Mouse (Mus musculus): ENCODE data around the gene Ispd. TPM values are rescaled to one million over a fixed set of nuclear protein-coding genes. Genes with fewer than 3 reads are reported as not detected.

Gene Ispd
- polyA plus RNA-seq, 1 experiment = 0.91 TPM

- TF ChIP-seq CTCF (IDR thresholded peaks at IDR 0.05; ENCODE audit: extremely low read depth, insufficient read length, insufficient replicate concordance, low read depth, low read length) (no peak), POLR2A (IDR thresholded peaks at IDR 0.05; ENCODE audit: low read depth, low read length) (no peak)
- Histone ChIP-seq H3K4me1 (ENCODE audit: control insufficient read depth, insufficient read depth, insufficient read length, low read length) (peaks cover 2% of the 10 kb centered on the region; the same call in 1 of the 2 replicates), H3K36me3 (ENCODE audit: control insufficient read depth, insufficient read depth, low read length) (no peaks in the 10 kb centered on the region), H3K4me3 (ENCODE audit: low read depth, low read length) (no peak overlapping the region), H3K27me3 (ENCODE audit: control insufficient read depth, insufficient read depth, low read length) (no peaks in the 10 kb centered on the region), H3K27ac (ENCODE audit: insufficient read depth, low read depth, low read length) (no peak overlapping the region)
- 68% methylated on average over 6 of the region's 6 CpGs for WGBS
These were observed 341.5 kb downstream of the Ispd start for GRCm38 (mm10) chr12:36722754-36723153.

GRCm38 (mm10) chr12:36723302-36723701 is 342.1 kb downstream of the Ispd start:
- 74% methylated on average over 3 of the region's 3 CpGs for WGBS
- no peak overlapping the region for H3K27ac ChIP-seq (ENCODE audit: insufficient read depth, low read depth, low read length)
- H3K27me3 ChIP-seq (ENCODE audit: control insufficient read depth, insufficient read depth, low read length) = no peaks in the 10 kb centered on the region
- peaks cover 2% of the 10 kb centered on the region; the same call in 1 of the 2 replicates for H3K4me1 ChIP-seq (ENCODE audit: control insufficient read depth, insufficient read depth, insufficient read length, low read length)
- TF ChIP-seq POLR2A (IDR thresholded peaks at IDR 0.05; ENCODE audit: low read depth, low read length) (no peak), CTCF (IDR thresholded peaks at IDR 0.05; ENCODE audit: extremely low read depth, insufficient read length, insufficient replicate concordance, low read depth, low read length) (no peak)
- H3K4me3 ChIP-seq (ENCODE audit: low read depth, low read length) = no peak overlapping the region
- no peaks in the 10 kb centered on the region for H3K36me3 ChIP-seq (ENCODE audit: control insufficient read depth, insufficient read depth, low read length)

DNA sequence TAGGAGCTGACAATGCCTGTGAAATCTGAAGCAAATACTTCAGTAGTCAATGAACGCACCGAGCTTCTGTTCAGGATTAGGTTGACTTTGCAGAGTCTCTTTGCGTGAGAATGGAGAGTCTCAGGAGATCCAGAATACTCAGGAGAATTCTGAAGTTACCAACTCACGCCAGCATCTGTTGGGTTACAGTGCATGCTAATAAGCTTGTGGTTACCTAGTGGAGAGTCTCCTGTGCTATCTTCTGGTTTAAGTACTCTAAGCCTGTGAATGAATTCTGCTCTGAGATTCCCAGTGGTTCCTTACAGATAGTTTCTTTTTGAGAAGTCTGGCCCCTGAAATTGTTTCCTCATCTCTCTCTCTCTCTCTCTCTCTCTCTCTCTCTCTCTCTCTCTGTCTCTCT is 343.0 kb downstream of the Ispd start:
- Histone ChIP-seq H3K36me3 (ENCODE audit: control insufficient read depth, insufficient read depth, low read length) (no peaks in the 10 kb centered on the region), H3K4me1 (ENCODE audit: control insufficient read depth, insufficient read depth, insufficient read length, low read length) (peaks cover 2% of the 10 kb centered on the region; the same call in 1 of the 2 replicates), H3K27ac (ENCODE audit: insufficient read depth, low read depth, low read length) (no peak overlapping the region), H3K4me3 (ENCODE audit: low read depth, low read length) (no peak overlapping the region), H3K27me3 (ENCODE audit: control insufficient read depth, insufficient read depth, low read length) (no peaks in the 10 kb centered on the region)
- no peak for TF ChIP-seq CTCF (IDR thresholded peaks at IDR 0.05; ENCODE audit: extremely low read depth, insufficient read length, insufficient replicate concordance, low read depth, low read length)
- TF ChIP-seq POLR2A (IDR thresholded peaks at IDR 0.05; ENCODE audit: low read depth, low read length) = no peak
- WGBS = 82% methylated on average over 4 of the region's 4 CpGs

DNA sequence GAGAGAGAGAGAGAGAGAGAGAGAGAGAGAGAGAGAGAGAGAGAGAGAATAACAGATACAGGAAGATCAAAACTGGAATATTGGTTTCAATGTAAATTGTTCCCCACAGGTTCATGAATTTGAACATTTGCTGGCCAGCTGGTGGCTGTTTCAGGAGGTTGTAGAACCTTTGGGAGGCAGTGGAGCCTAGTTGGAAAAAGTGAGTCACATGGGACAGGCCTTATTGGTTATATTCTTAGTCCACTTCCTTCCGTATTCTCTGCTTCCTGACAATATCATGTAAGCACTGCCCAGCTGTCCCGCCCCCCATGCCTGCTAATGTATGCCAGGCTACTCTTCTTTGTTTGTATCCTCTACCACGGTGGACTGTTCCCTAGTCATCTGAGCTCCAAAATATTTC is 344.0 kb downstream of the Ispd start:
- 85% methylated on average over 3 of the region's 3 CpGs for WGBS
- Histone ChIP-seq H3K4me3 (ENCODE audit: low read depth, low read length) (no peak overlapping the region), H3K27me3 (ENCODE audit: control insufficient read depth, insufficient read depth, low read length) (no peaks in the 10 kb centered on the region), H3K4me1 (ENCODE audit: control insufficient read depth, insufficient read depth, insufficient read length, low read length) (peaks cover 2% of the 10 kb centered on the region; the same call in 1 of the 2 replicates), H3K27ac (ENCODE audit: insufficient read depth, low read depth, low read length) (no peak overlapping the region), H3K36me3 (ENCODE audit: control insufficient read depth, insufficient read depth, low read length) (no peaks in the 10 kb centered on the region)
- TF ChIP-seq POLR2A (IDR thresholded peaks at IDR 0.05; ENCODE audit: low read depth, low read length) = no peak
- TF ChIP-seq CTCF (IDR thresholded peaks at IDR 0.05; ENCODE audit: extremely low read depth, insufficient read length, insufficient replicate concordance, low read depth, low read length) = no peak

DNA sequence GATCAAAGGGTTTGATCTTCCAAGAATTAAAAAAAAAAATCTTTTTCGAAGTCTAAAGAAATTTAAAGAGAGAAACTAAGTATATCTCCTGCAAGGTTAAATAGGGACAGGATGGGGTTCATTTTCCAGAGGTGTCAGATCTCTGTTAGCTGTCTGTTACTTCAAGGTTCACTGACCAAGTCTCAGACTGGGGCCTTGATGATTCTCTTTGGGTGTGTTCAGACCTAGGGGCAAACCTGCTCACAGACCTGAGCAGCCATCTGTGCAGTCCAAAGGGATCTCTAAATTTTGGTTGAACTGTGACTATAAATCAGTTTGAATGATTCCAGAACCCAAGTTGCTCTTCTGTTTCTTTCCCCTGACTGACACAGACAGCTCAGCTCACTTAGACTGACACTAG is 344.8 kb downstream of the Ispd start:
- 58% methylated on average over 1 of the region's 1 CpGs for WGBS
- no peaks in the 10 kb centered on the region for H3K27me3 ChIP-seq (ENCODE audit: control insufficient read depth, insufficient read depth, low read length)
- no peaks in the 10 kb centered on the region for H3K36me3 ChIP-seq (ENCODE audit: control insufficient read depth, insufficient read depth, low read length)
- no peak overlapping the region for H3K27ac ChIP-seq (ENCODE audit: insufficient read depth, low read depth, low read length)
- H3K4me3 ChIP-seq (ENCODE audit: low read depth, low read length) = no peak overlapping the region
- H3K4me1 ChIP-seq (ENCODE audit: control insufficient read depth, insufficient read depth, insufficient read length, low read length) = peaks cover 1% of the 10 kb centered on the region; the same call in 1 of the 2 replicates
- TF ChIP-seq CTCF (IDR thresholded peaks at IDR 0.05; ENCODE audit: extremely low read depth, insufficient read length, insufficient replicate concordance, low read depth, low read length) (no peak), POLR2A (IDR thresholded peaks at IDR 0.05; ENCODE audit: low read depth, low read length) (no peak)

GRCm38 (mm10) chr12:36733673-36734371 is 352.6 kb downstream of the Ispd start:
- WGBS = 73% methylated on average over 4 of the region's 4 CpGs

More at GRCm38 (mm10) chr12:36733673-36734371, 352.6 kb downstream of the Ispd start:
- Histone ChIP-seq H3K36me3 (ENCODE audit: control insufficient read depth, insufficient read depth, low read length) (no peaks in the 10 kb centered on the region), H3K27ac (ENCODE audit: insufficient read depth, low read depth, low read length) (no peak overlapping the region), H3K4me1 (ENCODE audit: control insufficient read depth, insufficient read depth, insufficient read length, low read length) (no peaks in the 10 kb centered on the region), H3K27me3 (ENCODE audit: control insufficient read depth, insufficient read depth, low read length) (no peaks in the 10 kb centered on the region), H3K4me3 (ENCODE audit: low read depth, low read length) (no peak overlapping the region)
- no peak for TF ChIP-seq POLR2A (IDR thresholded peaks at IDR 0.05; ENCODE audit: low read depth, low read length)
- no peak for TF ChIP-seq CTCF (IDR thresholded peaks at IDR 0.05; ENCODE audit: extremely low read depth, insufficient read length, insufficient replicate concordance, low read depth, low read length)

Other genes starting within 250 kb of the Ispd start
- gene Ankmy2, start 224.3 kb upstream of the Ispd start, polyA plus RNA-seq (2012; rRNA removed) = 3.4 and 5.5 TPM in 2 replicates
- gene Bzw2, start 223.4 kb upstream of the Ispd start, polyA plus RNA-seq (2012; rRNA removed) = 2.5 and 4.8 TPM in 2 replicates
- gene Lrrc72, start 128.1 kb upstream of the Ispd start, polyA plus RNA-seq (2012; rRNA removed) = not detected in 2 replicates
- 0.48 and 3.4 TPM in 2 replicates for gene Sostdc1, start 67.3 kb upstream of the Ispd start, polyA plus RNA-seq (2012; rRNA removed)
- 0.56 and 1.2 TPM in 2 replicates for gene D630036H23Rik, start 731 bp downstream of the Ispd start, polyA plus RNA-seq (2012; rRNA removed)